Mouse (Mus musculus): ENCODE measurements around the gene Hdlbp. TPM values are rescaled to one million over a fixed set of nuclear protein-coding genes. Genes with fewer than 3 reads are reported as not detected.
"Not testable (repeated sequence)": the region's sequence is repeated elsewhere in the genome, so short reads cannot be mapped to it uniquely, and the experiment has no call there.

Hdlbp gene
- 100 to 1,000 TPM; 122 to 231 (median 176) TPM for total RNA-seq (2018; cell fraction: chromatin; rRNA removed)
- total RNA-seq (2018; cell fraction: cytosol; rRNA removed), result 100 to 1,000 TPM in 17 of 26 experiments, 10 to 100 TPM in 9; 90.9 to 125 (median 108) TPM
- 100 to 1,000 TPM in 25 of 26 experiments, 10 to 100 TPM in 1; 93.7 to 172 (median 128) TPM for total RNA-seq (2018; cell fraction: nucleus; rRNA removed)
- 89.3 to 145 TPM (median 94.5 TPM) in 3 replicates for polyA plus RNA-seq (2018)

- H3K36me3 ChIP-seq (ENCODE audit: inconsistent target), result no peaks in the 10 kb centered on the region
- H3K79me2 ChIP-seq (ENCODE audit: inconsistent target), result peaks cover 83% of the 10 kb centered on the region
- peak within 1 kb of the TSS; percentile 90 for H3K4me3 ChIP-seq (ENCODE audit: inconsistent target)
- WGBS (ENCODE audit: missing documents), result 1% methylated on average over 67 of the region's 74 CpGs
- peak within 1 kb of the TSS; percentile 93 for H3K27ac ChIP-seq
These were observed at the start of gene Hdlbp for GRCm38 (mm10) chr1:93478586-93479475. Hdlbp (minus strand) TSS chr1:93478815.

GRCm38 (mm10) chr1:93522325-93522724 is 43.7 kb upstream of the Hdlbp start:
- WGBS (ENCODE audit: missing documents), result 90% methylated on average over 1 of the region's 1 CpGs
- Histone ChIP-seq H3K79me2 (ENCODE audit: inconsistent target) (no peaks in the 10 kb centered on the region), H3K27ac (no peak overlapping the region), H3K36me3 (ENCODE audit: inconsistent target) (no peaks in the 10 kb centered on the region), H3K4me3 (ENCODE audit: inconsistent target) (no peak overlapping the region)

DNA sequence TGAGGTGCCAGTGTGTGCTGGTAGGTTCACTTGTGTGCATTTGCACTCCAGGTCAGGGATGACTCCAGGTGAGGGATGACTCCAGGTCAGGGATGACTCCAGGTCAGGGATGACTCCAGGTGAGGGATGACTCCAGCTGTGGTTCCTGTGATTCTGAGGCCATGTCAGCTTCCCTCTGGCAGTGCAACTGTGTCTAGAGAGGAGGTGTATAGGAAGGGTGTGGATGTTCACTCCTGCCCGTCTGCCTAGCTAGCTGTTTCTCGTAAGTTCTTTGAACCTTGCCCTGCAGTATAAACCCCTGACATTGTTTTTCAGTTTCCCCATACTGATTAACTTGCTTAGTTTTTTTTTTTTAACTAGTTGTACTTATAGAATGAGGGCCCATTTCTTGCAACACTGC is 42.9 kb upstream of the Hdlbp start:
- Histone ChIP-seq H3K27ac (no peak overlapping the region), H3K79me2 (ENCODE audit: inconsistent target) (no peaks in the 10 kb centered on the region), H3K4me3 (ENCODE audit: inconsistent target) (no peak overlapping the region), H3K36me3 (ENCODE audit: inconsistent target) (no peaks in the 10 kb centered on the region)
- WGBS (ENCODE audit: missing documents), result 92% methylated on average over 2 of the region's 2 CpGs

- 87% methylated on average over 14 of the region's 14 CpGs for WGBS (ENCODE audit: missing documents)
- Histone ChIP-seq H3K36me3 (ENCODE audit: inconsistent target) (peaks cover 2% of the 10 kb centered on the region; the same call in 1 of the 2 replicates), H3K4me3 (ENCODE audit: inconsistent target) (no peak overlapping the region), H3K79me2 (ENCODE audit: inconsistent target) (no peaks in the 10 kb centered on the region), H3K27ac (no peak overlapping the region)
These were observed 34.6 kb upstream of the Hdlbp start for GRCm38 (mm10) chr1:93513221-93513620.

DNA sequence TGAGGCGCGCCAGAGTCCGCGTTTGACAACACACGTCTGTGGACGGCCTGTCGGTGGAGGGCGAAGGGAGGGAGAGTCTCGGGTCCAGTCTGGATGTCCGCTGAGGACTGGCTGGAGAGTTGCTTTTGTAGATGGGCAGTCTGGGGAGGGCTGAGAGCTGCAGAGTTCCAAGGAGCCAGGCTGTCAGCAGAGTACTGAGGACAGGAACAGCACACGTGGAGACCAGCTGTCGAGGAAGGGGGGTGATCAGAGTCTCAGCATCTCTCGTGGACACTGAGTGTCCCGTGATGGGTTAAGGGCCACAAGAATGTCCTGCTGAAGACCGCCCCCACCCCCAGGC is 33.7 kb upstream of the Hdlbp start:
- Histone ChIP-seq H3K36me3 (ENCODE audit: inconsistent target) (peaks cover 11% of the 10 kb centered on the region; the same call in 1 of the 2 replicates), H3K79me2 (ENCODE audit: inconsistent target) (no peaks in the 10 kb centered on the region), H3K27ac (no peak overlapping the region), H3K4me3 (ENCODE audit: inconsistent target) (peak overlapping the region; percentile 35)
- WGBS (ENCODE audit: missing documents), result 18% methylated on average over 15 of the region's 15 CpGs

- H3K79me2 ChIP-seq (ENCODE audit: inconsistent target), result no peaks in the 10 kb centered on the region
- 0 out of 2 replicates have a peak within 1 kb of the TSS, but pooled peaks have one; percentile 1 for H3K27ac ChIP-seq
- under 1% methylated on average over 53 of the region's 71 CpGs for WGBS (ENCODE audit: missing documents)
These were observed 33.2 kb upstream of the Hdlbp start, which contains the start of gene Farp2 for GRCm38 (mm10) chr1:93511585-93512350. Farp2 (plus strand) TSS chr1:93512079.

GRCm38 (mm10) chr1:93508576-93508975 is 30.0 kb upstream of the Hdlbp start:
- H3K4me3 ChIP-seq (ENCODE audit: inconsistent target); H3K27ac ChIP-seq; H3K79me2 ChIP-seq (ENCODE audit: inconsistent target): not testable (repeated sequence)
- 60% methylated on average over 1 of the region's 1 CpGs for WGBS (ENCODE audit: missing documents)
- H3K36me3 ChIP-seq (ENCODE audit: inconsistent target), result peaks cover 42% of the 10 kb centered on the region

More at GRCm38 (mm10) chr1:93511585-93512350, 33.2 kb upstream of the Hdlbp start, which contains the start of gene Farp2:
- peaks cover 14% of the 10 kb centered on the region; the same call in 1 of the 2 replicates for H3K36me3 ChIP-seq (ENCODE audit: inconsistent target)
- peak within 1 kb of the TSS; percentile 35 for H3K4me3 ChIP-seq (ENCODE audit: inconsistent target)

DNA sequence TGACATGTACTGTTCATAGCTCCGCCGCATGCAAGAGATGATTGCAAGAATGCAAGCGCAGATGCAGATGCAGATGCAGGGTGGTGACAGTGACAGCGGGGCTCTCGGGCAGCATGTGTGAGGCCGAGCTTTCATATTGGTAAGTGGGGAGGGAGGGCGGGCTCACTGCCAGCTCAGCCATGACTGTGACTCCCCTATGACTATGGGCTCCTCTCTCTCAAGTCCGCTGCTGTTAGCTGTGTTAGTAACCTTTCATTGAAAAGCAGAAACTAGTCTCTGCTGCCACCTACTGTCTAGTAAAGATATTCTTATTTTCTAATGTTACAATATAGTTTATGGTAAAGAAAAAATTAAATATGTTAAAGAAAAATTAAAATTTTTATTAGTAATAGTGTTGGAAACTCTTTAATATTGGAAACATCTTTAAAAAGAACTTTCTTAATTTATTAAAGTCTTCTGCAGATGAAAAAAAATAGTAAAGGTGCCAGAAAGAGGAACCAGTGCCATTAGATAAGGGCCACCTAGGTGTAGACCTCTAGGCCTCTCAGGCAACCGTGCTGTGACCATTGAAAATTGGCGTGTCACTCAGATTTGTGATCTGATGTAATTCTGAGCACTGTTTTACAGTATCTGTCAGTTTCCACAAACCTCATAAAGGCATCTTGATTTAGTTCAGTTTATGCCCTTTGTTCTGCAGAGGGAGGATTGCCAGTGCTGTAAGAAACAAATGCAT is 28.5 kb upstream of the Hdlbp start:
- Histone ChIP-seq H3K4me3 (ENCODE audit: inconsistent target) (no peak overlapping the region), H3K79me2 (ENCODE audit: inconsistent target) (no peaks in the 10 kb centered on the region), H3K36me3 (ENCODE audit: inconsistent target) (peaks cover 56% of the 10 kb centered on the region), H3K27ac (no peak overlapping the region)
- WGBS (ENCODE audit: missing documents), result 54% methylated on average over 10 of the region's 10 CpGs

- Histone ChIP-seq H3K36me3 (ENCODE audit: inconsistent target) (peaks cover 57% of the 10 kb centered on the region), H3K79me2 (ENCODE audit: inconsistent target) (peaks cover 54% of the 10 kb centered on the region), H3K27ac (no peak overlapping the region), H3K4me3 (ENCODE audit: inconsistent target) (no peak overlapping the region)
- WGBS (ENCODE audit: missing documents), result 50% methylated on average over 3 of the region's 3 CpGs
These were observed 16.7 kb upstream of the Hdlbp start for GRCm38 (mm10) chr1:93495312-93495711.

DNA sequence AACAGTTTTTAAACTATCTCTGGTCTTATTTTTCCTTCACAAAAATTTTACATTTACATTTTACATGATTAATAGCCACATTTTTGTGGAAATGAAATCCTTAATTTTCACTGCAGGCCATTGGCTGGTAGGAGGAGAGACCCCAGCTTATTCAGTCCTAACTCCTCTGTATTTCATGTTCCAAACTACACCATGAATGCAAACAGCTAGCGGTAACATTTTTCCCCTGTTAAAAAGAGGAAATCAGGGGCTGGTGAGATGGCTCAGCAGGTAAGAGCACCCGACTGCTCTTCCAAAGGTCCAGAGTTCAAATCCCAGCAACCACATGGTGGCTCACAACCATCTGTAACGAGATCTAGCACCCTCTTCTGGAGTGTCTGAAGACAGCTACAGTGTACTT is 7.7 kb upstream of the Hdlbp start:
- H3K4me3 ChIP-seq (ENCODE audit: inconsistent target), result not testable (repeated sequence)
- WGBS (ENCODE audit: missing documents), result 69% methylated on average over 2 of the region's 3 CpGs

DNA sequence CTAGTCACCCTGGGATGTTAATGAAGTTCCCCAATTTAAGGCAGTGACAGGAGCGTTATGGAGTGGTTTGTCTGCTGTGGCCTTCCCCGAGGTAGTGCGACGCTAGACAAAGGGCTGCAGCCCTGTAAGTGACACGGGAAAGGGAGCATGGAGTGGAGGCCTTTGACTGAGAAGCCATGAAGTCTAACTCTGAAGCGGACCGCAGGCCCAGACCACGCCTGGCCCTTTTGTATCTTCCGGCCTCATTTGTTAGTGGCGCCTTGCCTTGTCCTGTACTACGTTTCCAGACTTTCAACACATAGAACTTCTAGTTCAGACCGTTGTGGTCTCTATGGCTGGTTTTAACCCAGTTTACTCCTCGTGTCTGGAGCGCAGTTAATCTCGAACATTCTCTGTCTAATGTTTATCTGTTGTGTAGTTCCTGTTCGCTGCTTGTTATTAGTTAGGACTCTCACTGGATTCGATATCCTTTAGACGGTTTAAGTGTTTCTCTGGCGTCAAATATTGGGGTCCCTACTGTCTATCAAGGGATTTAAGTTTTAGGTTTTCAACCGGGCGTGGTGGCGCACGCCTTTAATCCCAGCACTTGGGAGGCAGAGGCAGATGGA is 965 bp upstream of the Hdlbp start:
- peak overlapping the region; percentile 90 for H3K4me3 ChIP-seq (ENCODE audit: inconsistent target)
- peak overlapping the region; percentile 76 for H3K27ac ChIP-seq
- 5% methylated on average over 23 of the region's 23 CpGs for WGBS (ENCODE audit: missing documents)
- peaks cover 83% of the 10 kb centered on the region for H3K79me2 ChIP-seq (ENCODE audit: inconsistent target)
- H3K36me3 ChIP-seq (ENCODE audit: inconsistent target), result no peaks in the 10 kb centered on the region

More for the DNA sequence above, 7.7 kb upstream of the Hdlbp start:
- H3K79me2 ChIP-seq (ENCODE audit: inconsistent target), result peaks cover 100% of the 10 kb centered on the region
- not testable (repeated sequence) for H3K27ac ChIP-seq; H3K36me3 ChIP-seq (ENCODE audit: inconsistent target)

DNA sequence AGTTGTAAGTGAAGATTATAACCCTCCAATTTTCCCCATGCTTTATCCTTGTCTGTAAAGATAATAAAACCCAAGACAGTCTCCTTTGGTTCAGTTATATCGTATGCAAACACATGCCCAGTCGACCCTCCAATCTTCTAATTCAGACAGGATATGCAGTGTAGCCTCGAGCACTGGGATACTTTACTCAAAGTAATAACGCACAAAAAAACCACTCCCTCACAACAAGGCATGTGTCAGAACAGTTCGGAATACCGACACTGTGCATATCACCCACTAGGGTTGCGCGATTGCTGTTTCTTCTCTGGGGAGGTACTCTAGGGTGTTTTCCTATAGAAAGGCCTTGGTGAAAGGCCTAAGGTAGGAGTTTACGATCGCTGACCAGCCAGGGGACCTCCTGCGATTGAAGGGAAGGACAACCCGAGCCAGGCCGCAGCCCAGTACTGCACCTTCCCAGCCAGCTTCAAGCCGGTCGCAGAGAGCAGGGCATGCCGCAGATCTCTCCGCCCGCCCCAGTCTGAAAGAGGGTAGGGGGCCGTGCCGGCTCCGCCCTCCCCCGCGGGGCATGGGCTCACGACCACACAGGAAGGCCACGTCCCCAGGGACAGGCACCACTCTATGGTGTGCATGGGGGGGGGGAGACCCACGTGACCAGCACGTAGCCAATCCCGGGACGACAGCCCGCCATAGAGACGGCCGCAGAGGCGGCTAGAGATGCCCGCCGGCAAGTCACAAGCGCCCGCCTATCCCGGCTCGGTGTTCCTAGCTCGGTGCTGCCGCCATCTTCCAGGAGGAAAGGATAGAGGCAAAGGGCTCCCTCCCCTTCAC is 643 bp downstream of the Hdlbp start:
- Histone ChIP-seq H3K36me3 (ENCODE audit: inconsistent target) (no peaks in the 10 kb centered on the region), H3K79me2 (ENCODE audit: inconsistent target) (peaks cover 83% of the 10 kb centered on the region), H3K27ac (peak overlapping the region; percentile 93), H3K4me3 (ENCODE audit: inconsistent target) (peak overlapping the region; percentile 77)
- WGBS (ENCODE audit: missing documents), result 4% methylated on average over 31 of the region's 41 CpGs

- WGBS (ENCODE audit: missing documents), result 86% methylated on average over 3 of the region's 3 CpGs
- Histone ChIP-seq H3K27ac (no peak overlapping the region), H3K4me3 (ENCODE audit: inconsistent target) (no peak overlapping the region), H3K79me2 (ENCODE audit: inconsistent target) (peaks cover 83% of the 10 kb centered on the region), H3K36me3 (ENCODE audit: inconsistent target) (no peaks in the 10 kb centered on the region)
These were observed 2.9 kb downstream of the Hdlbp start for GRCm38 (mm10) chr1:93475694-93476093.

Data from macrophage (primary cell).